Mouse (Mus musculus): ENCODE results near the gene Defb15. TPM values are rescaled to one million over a fixed set of nuclear protein-coding genes. Genes with fewer than 3 reads are reported as not detected.

Gene Defb15
- polyA plus RNA-seq (2014; fragmentation: Nextera tagmentation; extraction: Ambion mirVana), result not detected in 2 replicates

DNA sequence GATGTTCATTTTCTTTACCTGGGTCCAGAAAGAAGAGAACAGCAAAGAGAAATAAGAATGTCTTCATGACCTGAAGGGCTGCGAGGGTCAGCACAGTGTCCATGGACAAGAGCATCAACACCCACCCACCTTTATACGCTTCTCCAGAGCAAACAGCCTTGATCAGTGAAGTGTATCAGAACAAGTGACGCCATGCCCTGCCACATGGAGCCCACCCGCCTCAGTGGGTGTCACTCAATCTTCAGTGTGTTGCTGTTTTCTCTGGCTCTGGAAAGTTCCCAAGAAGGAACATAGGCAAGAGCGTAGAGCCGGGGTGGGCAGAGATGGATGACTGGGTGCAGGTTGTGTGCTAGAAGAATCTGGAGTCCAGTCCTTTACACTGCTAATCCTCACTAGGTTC is at the start of gene Defb15:
Gene Defb15, minus strand, starts transcription at position 101 of the 400 bp plus-strand sequence.
- DNase-seq (ENCODE audit: low spot score), result no peak
- Histone ChIP-seq H3K4me3 (ENCODE audit: low read depth, low read length) (no peak within 1 kb of the TSS), H3K27ac (ENCODE audit: low read depth, low read length) (no peak within 1 kb of the TSS), H3K4me2 (ENCODE audit: low read depth) (no peak within 1 kb of the TSS), H3K4me1 (ENCODE audit: control insufficient read depth, insufficient read depth, low read length) (no peaks in the 10 kb centered on the region), H3K27me3 (ENCODE audit: control insufficient read depth, insufficient read depth, low read length) (no peaks in the 10 kb centered on the region), H3K9ac (ENCODE audit: low read length) (no peak within 1 kb of the TSS), H3K9me3 (ENCODE audit: control insufficient read depth, low read length) (no peaks in the 10 kb centered on the region; the same call in 1 of the 2 replicates), H3K36me3 (ENCODE audit: control insufficient read depth, insufficient read depth, low read length) (no peaks in the 10 kb centered on the region)
- WGBS, result 89% methylated on average over 6 of the region's 6 CpGs
- no peak for ATAC-seq (ENCODE audit: insufficient read depth, low FRiP score, low TSS enrichment)

DNA sequence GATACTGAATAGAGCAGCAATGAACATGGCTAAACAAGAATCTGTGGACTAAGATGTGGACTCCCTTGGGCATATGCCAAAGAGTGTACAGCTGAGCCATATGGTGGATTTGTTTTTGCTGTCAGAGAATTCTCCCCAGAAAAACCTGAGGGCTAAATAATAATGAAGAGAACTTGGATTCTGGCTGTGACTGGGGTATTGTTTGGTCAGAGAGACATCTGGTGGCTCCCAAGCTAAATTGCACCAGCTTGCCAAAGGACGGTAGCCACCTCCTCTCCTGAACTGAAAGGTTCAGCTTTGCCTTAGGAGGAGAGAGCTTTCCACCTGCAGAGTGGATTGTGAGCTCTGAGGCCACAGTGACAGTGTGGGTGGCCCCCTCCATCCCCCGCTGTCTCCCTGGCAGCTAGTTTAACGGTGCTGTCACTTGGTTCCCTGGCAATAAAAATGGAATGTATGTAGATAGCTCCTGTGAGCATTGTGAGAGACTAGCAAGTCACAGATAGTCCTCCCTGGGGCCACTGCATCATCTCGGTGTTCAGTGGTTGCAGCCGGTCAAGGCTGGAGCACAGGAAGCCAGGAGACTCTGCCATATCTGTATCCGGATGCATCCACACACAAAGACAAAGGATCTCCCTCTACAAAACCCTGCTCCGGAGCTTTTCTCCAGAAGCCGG is 49.3 kb upstream of the Defb15 start:
- no peak overlapping the region for H3K27ac ChIP-seq (ENCODE audit: low read depth, low read length)
- H3K27me3 ChIP-seq (ENCODE audit: control insufficient read depth, insufficient read depth, low read length), result no peaks in the 10 kb centered on the region
- no peak overlapping the region for H3K9ac ChIP-seq (ENCODE audit: low read length)
- DNase-seq (ENCODE audit: low spot score) (no peak), ATAC-seq (ENCODE audit: insufficient read depth, low FRiP score, low TSS enrichment) (no peak)
- 63% methylated on average over 8 of the region's 8 CpGs for WGBS
- no peaks in the 10 kb centered on the region for H3K9me3 ChIP-seq (ENCODE audit: control insufficient read depth, low read length)
- H3K4me3 ChIP-seq (ENCODE audit: low read depth, low read length), result no peak overlapping the region
- no peaks in the 10 kb centered on the region for H3K36me3 ChIP-seq (ENCODE audit: control insufficient read depth, insufficient read depth, low read length)
- H3K4me2 ChIP-seq (ENCODE audit: low read depth), result no peak overlapping the region
- H3K4me1 ChIP-seq (ENCODE audit: control insufficient read depth, insufficient read depth, low read length), result no peaks in the 10 kb centered on the region

DNA sequence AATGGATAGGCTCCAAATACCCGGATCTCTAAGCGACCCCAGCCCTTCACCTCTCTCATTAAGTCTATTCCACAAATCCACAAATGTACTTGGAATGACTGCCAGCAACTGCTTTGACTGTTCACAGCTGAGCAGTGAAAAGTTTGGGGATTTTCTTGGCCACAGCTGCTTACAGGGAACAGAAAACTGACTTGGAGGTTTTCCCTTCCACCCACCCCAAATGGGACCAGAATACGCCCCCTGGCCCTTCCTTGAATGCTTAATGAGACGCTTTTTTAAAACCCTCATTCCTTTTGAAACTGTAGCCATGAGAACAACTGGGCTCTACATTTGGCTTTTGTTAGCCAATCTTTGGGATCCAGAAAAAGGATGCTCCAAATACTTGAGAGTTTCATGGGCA is 45.7 kb upstream of the Defb15 start:
- H3K9me3 ChIP-seq (ENCODE audit: control insufficient read depth, low read length), result no peaks in the 10 kb centered on the region
- DNase-seq (ENCODE audit: low spot score) (no peak), ATAC-seq (ENCODE audit: insufficient read depth, low FRiP score, low TSS enrichment) (no peak)
- no peaks in the 10 kb centered on the region for H3K36me3 ChIP-seq (ENCODE audit: control insufficient read depth, insufficient read depth, low read length)
- H3K4me3 ChIP-seq (ENCODE audit: low read depth, low read length), result no peak overlapping the region
- no peaks in the 10 kb centered on the region for H3K4me1 ChIP-seq (ENCODE audit: control insufficient read depth, insufficient read depth, low read length)
- H3K9ac ChIP-seq (ENCODE audit: low read length), result no peak overlapping the region
- no peaks in the 10 kb centered on the region for H3K27me3 ChIP-seq (ENCODE audit: control insufficient read depth, insufficient read depth, low read length)
- H3K4me2 ChIP-seq (ENCODE audit: low read depth), result no peak overlapping the region
- WGBS, result 70% methylated on average over 4 of the region's 4 CpGs
- H3K27ac ChIP-seq (ENCODE audit: low read depth, low read length), result no peak overlapping the region

DNA sequence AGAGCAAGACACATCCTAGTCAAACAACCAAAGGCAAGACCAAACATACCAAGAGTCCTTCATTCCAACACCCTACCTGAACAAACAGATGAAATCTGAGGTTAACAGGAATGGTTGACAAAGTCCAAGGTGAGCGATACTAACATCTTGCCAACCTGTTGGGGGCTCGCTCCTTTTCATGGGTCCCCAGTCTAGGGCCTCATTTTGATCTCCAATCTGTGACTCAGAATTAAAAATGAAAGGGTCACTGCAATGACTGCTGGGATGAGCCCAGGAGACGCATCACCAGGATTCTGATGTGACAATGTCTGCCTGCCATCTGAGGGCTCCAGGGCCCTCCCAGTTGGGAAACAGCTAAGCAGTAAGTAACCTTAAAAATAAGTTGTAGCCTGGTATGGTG is 37.0 kb upstream of the Defb15 start, which contains the start of gene Ccdc70:
Gene Ccdc70, plus strand, starts transcription at position 301 of the 400 bp plus-strand sequence.
- WGBS, result 86% methylated on average over 3 of the region's 3 CpGs
- no peaks in the 10 kb centered on the region for H3K4me1 ChIP-seq (ENCODE audit: control insufficient read depth, insufficient read depth, low read length)
- ATAC-seq (ENCODE audit: insufficient read depth, low FRiP score, low TSS enrichment), result no peak

DNA sequence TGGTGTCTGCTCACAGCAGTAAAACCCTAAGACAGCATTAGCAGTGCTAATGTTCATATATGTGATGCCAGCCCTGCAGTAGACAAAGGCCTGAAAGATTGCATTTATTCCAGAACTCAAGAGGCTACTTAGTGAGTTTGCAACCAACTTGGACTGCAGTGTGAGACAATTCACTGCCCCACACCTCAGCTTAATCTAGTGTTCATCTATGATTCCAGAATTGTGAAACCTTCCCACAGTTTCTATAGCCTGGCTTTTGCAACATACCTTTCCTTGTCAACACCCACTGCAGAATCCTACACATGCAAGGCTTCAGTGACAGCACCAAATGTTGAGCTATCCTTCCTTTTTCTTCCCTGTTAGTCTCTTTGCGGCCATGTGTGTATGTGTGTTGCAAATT is 34.1 kb upstream of the Defb15 start:
- WGBS, result 81% methylated on average over 1 of the region's 1 CpGs
- H3K4me3 ChIP-seq (ENCODE audit: low read depth, low read length), result no peak overlapping the region
- H3K4me2 ChIP-seq (ENCODE audit: low read depth), result no peak overlapping the region
- H3K4me1 ChIP-seq (ENCODE audit: control insufficient read depth, insufficient read depth, low read length), result no peaks in the 10 kb centered on the region
- no peak overlapping the region for H3K27ac ChIP-seq (ENCODE audit: low read depth, low read length)
- ATAC-seq (ENCODE audit: insufficient read depth, low FRiP score, low TSS enrichment) (no peak), DNase-seq (ENCODE audit: low spot score) (no peak)
- H3K36me3 ChIP-seq (ENCODE audit: control insufficient read depth, insufficient read depth, low read length), result no peaks in the 10 kb centered on the region
- H3K9ac ChIP-seq (ENCODE audit: low read length), result no peak overlapping the region
- H3K9me3 ChIP-seq (ENCODE audit: control insufficient read depth, low read length), result no peaks in the 10 kb centered on the region
- H3K27me3 ChIP-seq (ENCODE audit: control insufficient read depth, insufficient read depth, low read length), result no peaks in the 10 kb centered on the region

More for the DNA sequence above, 37.0 kb upstream of the Defb15 start, which contains the start of gene Ccdc70:
- no peak within 1 kb of the TSS for H3K27ac ChIP-seq (ENCODE audit: low read depth, low read length)
- H3K9me3 ChIP-seq (ENCODE audit: control insufficient read depth, low read length), result no peaks in the 10 kb centered on the region
- H3K4me2 ChIP-seq (ENCODE audit: low read depth), result no peak within 1 kb of the TSS
- no peaks in the 10 kb centered on the region for H3K27me3 ChIP-seq (ENCODE audit: control insufficient read depth, insufficient read depth, low read length)
- H3K9ac ChIP-seq (ENCODE audit: low read length), result no peak within 1 kb of the TSS
- H3K36me3 ChIP-seq (ENCODE audit: control insufficient read depth, insufficient read depth, low read length), result no peaks in the 10 kb centered on the region
- DNase-seq (ENCODE audit: low spot score), result no peak
- no peak within 1 kb of the TSS for H3K4me3 ChIP-seq (ENCODE audit: low read depth, low read length)

DNA sequence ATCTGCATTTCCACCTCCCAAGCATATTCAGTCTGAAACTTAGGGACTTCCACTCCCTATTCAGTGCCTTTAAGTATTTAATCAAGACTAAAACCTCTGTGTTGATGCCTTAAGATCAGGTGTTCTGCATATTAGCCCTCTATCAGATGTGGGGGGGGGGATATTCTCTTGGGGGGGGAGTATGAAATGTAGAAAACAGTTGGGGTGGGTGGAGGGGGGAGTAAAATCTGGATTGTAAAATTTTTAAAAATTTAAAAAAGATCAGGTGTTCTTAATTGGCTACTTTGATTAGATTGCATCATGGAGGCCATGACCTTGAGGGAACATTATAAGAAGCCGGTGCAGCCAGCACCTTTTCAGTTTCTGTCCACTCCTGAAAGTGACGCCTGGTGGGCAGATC is 25.9 kb upstream of the Defb15 start, which contains the start of gene Fam90a1a:
Gene Fam90a1a, plus strand, starts transcription at position 301 of the 400 bp plus-strand sequence.
- Histone ChIP-seq H3K9me3 (ENCODE audit: control insufficient read depth, low read length) (no peaks in the 10 kb centered on the region), H3K36me3 (ENCODE audit: control insufficient read depth, insufficient read depth, low read length) (no peaks in the 10 kb centered on the region), H3K27me3 (ENCODE audit: control insufficient read depth, insufficient read depth, low read length) (no peaks in the 10 kb centered on the region), H3K9ac (ENCODE audit: low read length) (no peak within 1 kb of the TSS), H3K4me1 (ENCODE audit: control insufficient read depth, insufficient read depth, low read length) (no peaks in the 10 kb centered on the region), H3K4me2 (ENCODE audit: low read depth) (no peak within 1 kb of the TSS), H3K27ac (ENCODE audit: low read depth, low read length) (no peak within 1 kb of the TSS), H3K4me3 (ENCODE audit: low read depth, low read length) (no peak within 1 kb of the TSS)
- no peak for DNase-seq (ENCODE audit: low spot score)
- no peak for ATAC-seq (ENCODE audit: insufficient read depth, low FRiP score, low TSS enrichment)
- WGBS, result 92% methylated on average over 2 of the region's 2 CpGs

DNA sequence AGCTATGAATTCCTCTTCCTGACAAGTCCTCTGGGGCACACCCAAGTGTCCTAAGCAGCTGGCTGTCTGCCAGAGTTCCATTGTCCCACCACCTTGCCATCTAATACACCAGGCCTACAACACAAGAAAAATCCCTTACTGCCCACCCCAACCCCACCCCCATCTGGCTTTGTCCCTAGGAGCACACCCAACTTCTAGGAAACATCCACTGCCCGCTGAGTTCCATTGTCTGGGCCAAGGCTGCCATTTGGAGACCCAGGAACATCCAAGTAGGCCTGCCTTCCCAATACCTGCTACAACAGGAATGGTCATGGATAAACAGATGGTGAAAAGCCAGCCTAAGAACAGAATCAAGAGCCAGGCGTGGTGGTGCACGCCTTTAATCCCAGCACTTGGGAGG is 23.8 kb upstream of the Defb15 start:
- Histone ChIP-seq H3K27me3 (ENCODE audit: control insufficient read depth, insufficient read depth, low read length) (no peaks in the 10 kb centered on the region), H3K27ac (ENCODE audit: low read depth, low read length) (no peak overlapping the region), H3K4me3 (ENCODE audit: low read depth, low read length) (no peak overlapping the region), H3K36me3 (ENCODE audit: control insufficient read depth, insufficient read depth, low read length) (no peaks in the 10 kb centered on the region), H3K4me1 (ENCODE audit: control insufficient read depth, insufficient read depth, low read length) (no peaks in the 10 kb centered on the region), H3K9me3 (ENCODE audit: control insufficient read depth, low read length) (no peaks in the 10 kb centered on the region), H3K9ac (ENCODE audit: low read length) (no peak overlapping the region), H3K4me2 (ENCODE audit: low read depth) (no peak overlapping the region)
- ATAC-seq (ENCODE audit: insufficient read depth, low FRiP score, low TSS enrichment), result no peak
- DNase-seq (ENCODE audit: low spot score), result no peak
- WGBS, result 73% methylated on average over 3 of the region's 3 CpGs

DNA sequence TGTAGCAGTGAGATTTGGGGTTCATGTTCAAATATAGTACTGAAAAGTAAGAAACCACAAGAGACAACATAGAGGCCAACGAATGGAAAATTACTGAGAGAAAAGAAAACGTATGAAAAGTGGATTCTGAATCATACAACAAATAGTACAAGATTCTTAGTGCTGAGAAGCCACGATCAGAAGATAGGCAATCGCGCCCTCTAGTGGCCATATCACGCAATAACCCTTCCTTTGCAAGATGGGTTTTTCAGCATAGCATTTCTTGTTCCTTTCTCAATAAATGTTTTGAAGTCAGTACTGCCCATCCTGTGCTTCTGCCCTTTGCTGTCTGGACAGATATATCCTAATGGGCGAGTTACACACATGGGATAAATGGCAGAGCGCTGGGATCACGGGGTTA is 22.8 kb upstream of the Defb15 start:
- H3K4me2 ChIP-seq (ENCODE audit: low read depth), result no peak overlapping the region
- no peak for ATAC-seq (ENCODE audit: insufficient read depth, low FRiP score, low TSS enrichment)
- H3K27me3 ChIP-seq (ENCODE audit: control insufficient read depth, insufficient read depth, low read length), result no peaks in the 10 kb centered on the region
- WGBS, result 9% methylated on average over 9 of the region's 9 CpGs
- no peak overlapping the region for H3K4me3 ChIP-seq (ENCODE audit: low read depth, low read length)
- H3K9ac ChIP-seq (ENCODE audit: low read length), result no peak overlapping the region
- peak; percentile 58 for DNase-seq (ENCODE audit: low spot score)
- no peak overlapping the region for H3K27ac ChIP-seq (ENCODE audit: low read depth, low read length)
- no peaks in the 10 kb centered on the region for H3K4me1 ChIP-seq (ENCODE audit: control insufficient read depth, insufficient read depth, low read length)
- H3K9me3 ChIP-seq (ENCODE audit: control insufficient read depth, low read length), result no peaks in the 10 kb centered on the region
- H3K36me3 ChIP-seq (ENCODE audit: control insufficient read depth, insufficient read depth, low read length), result no peaks in the 10 kb centered on the region

DNA sequence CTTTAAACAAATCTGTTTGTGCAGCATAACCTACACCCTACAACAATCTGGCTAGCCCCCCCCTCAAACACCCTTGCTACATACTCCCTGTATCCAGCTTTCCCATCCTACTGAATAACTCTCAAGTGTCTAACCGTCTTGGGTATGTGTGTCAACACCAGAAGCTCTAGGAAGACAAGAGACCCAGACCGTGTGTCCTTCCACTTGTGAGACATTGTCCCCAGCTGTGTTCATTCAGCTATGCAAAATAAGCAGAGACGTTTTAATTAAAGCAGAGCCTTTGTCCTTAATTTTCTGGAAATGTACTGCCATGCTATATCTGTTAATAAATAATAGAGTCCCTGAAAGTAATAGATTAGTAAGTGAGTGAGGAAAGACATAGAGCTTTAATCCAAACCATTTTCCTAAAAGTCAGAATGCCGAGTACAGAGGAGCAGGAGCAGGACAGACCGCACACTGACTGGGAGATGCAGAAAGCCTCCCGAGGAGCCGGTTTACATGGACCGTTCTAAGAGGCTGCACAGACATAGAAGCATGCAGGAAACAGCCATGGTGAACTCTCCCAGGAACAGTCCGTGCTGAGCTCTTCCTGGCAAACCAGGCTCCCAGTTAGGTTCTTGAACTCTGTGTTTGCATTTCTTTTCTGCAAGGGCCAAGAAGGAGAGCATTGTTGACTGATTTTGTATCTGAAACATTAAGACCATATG is 15.0 kb upstream of the Defb15 start:
- ATAC-seq (ENCODE audit: insufficient read depth, low FRiP score, low TSS enrichment), result no peak
- no peaks in the 10 kb centered on the region for H3K36me3 ChIP-seq (ENCODE audit: control insufficient read depth, insufficient read depth, low read length)
- H3K27me3 ChIP-seq (ENCODE audit: control insufficient read depth, insufficient read depth, low read length), result no peaks in the 10 kb centered on the region
- H3K4me3 ChIP-seq (ENCODE audit: low read depth, low read length), result no peak overlapping the region
- H3K4me2 ChIP-seq (ENCODE audit: low read depth), result no peak overlapping the region
- no peak overlapping the region for H3K9ac ChIP-seq (ENCODE audit: low read length)
- 76% methylated on average over 9 of the region's 9 CpGs for WGBS
- H3K9me3 ChIP-seq (ENCODE audit: control insufficient read depth, low read length), result no peaks in the 10 kb centered on the region
- no peak overlapping the region for H3K27ac ChIP-seq (ENCODE audit: low read depth, low read length)
- DNase-seq (ENCODE audit: low spot score), result no peak
- no peaks in the 10 kb centered on the region for H3K4me1 ChIP-seq (ENCODE audit: control insufficient read depth, insufficient read depth, low read length)

Data from neural tube, embryonic 11.5 days (tissue).